Mouse (Mus musculus): ENCODE data around the gene Gle1. TPM values are rescaled to one million over a fixed set of nuclear protein-coding genes. Genes with fewer than 3 reads are reported as not detected.
"Not testable (repeated sequence)": the region's sequence is repeated elsewhere in the genome, so short reads cannot be mapped to it uniquely, and the experiment has no call there.

Gene Gle1
- 10 to 100 TPM; 23.2 to 28.3 TPM for total RNA-seq (2021)
- long read RNA-seq, experiment 1, full-length matches to known transcripts: 72 of 85 reads
- long read RNA-seq, experiment 1, partial matches to known transcripts: 7 of 85 reads
- long read RNA-seq, experiment 1, other reads (novel, unspliced or antisense): 6 of 85 reads
- long read RNA-seq, experiment 2, full-length matches to known transcripts: 63 of 77 reads
- long read RNA-seq, experiment 2, partial matches to known transcripts: 0 of 77 reads
- long read RNA-seq, experiment 2, other reads (novel, unspliced or antisense): 14 of 77 reads

GRCm38 (mm10) chr2:29934906-29935599 is at the start of gene Gle1:
TSS of gene Gle1 (plus strand) at chr2:29935426.
- peak; percentile 71 for TF ChIP-seq CTCF (IDR thresholded peaks at IDR 0.05)
- peak; percentile 99 for DNase-seq
- intact Hi-C loops (cut with DNase I): loop anchor here (5.0 kb wide), 1 partner anchor 42 kb away; no protein-coding TSS in a partner anchor
- Histone ChIP-seq H3K27ac (peak within 1 kb of the TSS; percentile 92), H3K4me3 (peak within 1 kb of the TSS; percentile 96)

- H3K4me3 ChIP-seq; intact Hi-C loops (cut with DNase I); DNase-seq: not testable (repeated sequence)
- TF ChIP-seq CTCF (IDR thresholded peaks at IDR 0.05): peak; percentile 23; the same call in 1 of the 2 replicates
- peak overlapping the region; percentile 57 for H3K27ac ChIP-seq
Observed at GRCm38 (mm10) chr2:29886659-29887292, 48.5 kb upstream of the Gle1 start.

GRCm38 (mm10) chr2:29889066-29889944 is 45.9 kb upstream of the Gle1 start, which contains the start of gene Odf2:
TSS of gene Odf2 (plus strand) at chr2:29889221.
- Histone ChIP-seq H3K4me3 (peak within 1 kb of the TSS; percentile 91), H3K27ac (peak within 1 kb of the TSS; percentile 93)
- TF ChIP-seq CTCF (IDR thresholded peaks at IDR 0.05): no peak
- intact Hi-C loops (cut with DNase I): no loop called here
- peak; percentile 100 for DNase-seq

GRCm38 (mm10) chr2:29889991-29890833 is 45.0 kb upstream of the Gle1 start:
- H3K4me3 ChIP-seq: peak overlapping the region; percentile 91
- TF ChIP-seq CTCF (IDR thresholded peaks at IDR 0.05): peak; percentile 46
- peak overlapping the region; percentile 93 for H3K27ac ChIP-seq
- intact Hi-C loops (cut with DNase I): no loop called here
- DNase-seq: peak; percentile 89

- no peak for TF ChIP-seq CTCF (IDR thresholded peaks at IDR 0.05)
- no peak for DNase-seq
- intact Hi-C loops (cut with DNase I): no loop called here
- Histone ChIP-seq H3K4me3 (no peak overlapping the region), H3K27ac (no peak overlapping the region)
Observed at GRCm38 (mm10) chr2:29891773-29892172, 43.5 kb upstream of the Gle1 start.

- Histone ChIP-seq H3K27ac (no peak overlapping the region), H3K4me3 (no peak overlapping the region)
- DNase-seq: no peak
- intact Hi-C loops (cut with DNase I): no loop called here
- TF ChIP-seq CTCF (IDR thresholded peaks at IDR 0.05): no peak
Observed at GRCm38 (mm10) chr2:29896071-29896470, 39.2 kb upstream of the Gle1 start.

GRCm38 (mm10) chr2:29897366-29897765 is 37.9 kb upstream of the Gle1 start:
- DNase-seq: no peak
- Histone ChIP-seq H3K4me3 (no peak overlapping the region), H3K27ac (no peak overlapping the region)
- intact Hi-C loops (cut with DNase I): no loop called here
- no peak for TF ChIP-seq CTCF (IDR thresholded peaks at IDR 0.05)

- no peak overlapping the region for H3K27ac ChIP-seq
- H3K4me3 ChIP-seq: no peak overlapping the region
- DNase-seq: no peak
- TF ChIP-seq CTCF (IDR thresholded peaks at IDR 0.05): no peak
- intact Hi-C loops (cut with DNase I): no loop called here
Observed at GRCm38 (mm10) chr2:29898081-29898480, 37.1 kb upstream of the Gle1 start.

- no peak for TF ChIP-seq CTCF (IDR thresholded peaks at IDR 0.05)
- intact Hi-C loops (cut with DNase I): no loop called here
- no peak overlapping the region for H3K27ac ChIP-seq
- no peak overlapping the region for H3K4me3 ChIP-seq
- no peak for DNase-seq
Observed at GRCm38 (mm10) chr2:29902194-29902593, 33.0 kb upstream of the Gle1 start.

GRCm38 (mm10) chr2:29908171-29908570 is 27.1 kb upstream of the Gle1 start:
- H3K4me3 ChIP-seq; DNase-seq; intact Hi-C loops (cut with DNase I); H3K27ac ChIP-seq: not testable (repeated sequence)

GRCm38 (mm10) chr2:29910042-29910441 is 25.2 kb upstream of the Gle1 start:
- intact Hi-C loops (cut with DNase I): no loop called here
- DNase-seq: no peak
- H3K27ac ChIP-seq: no peak overlapping the region
- TF ChIP-seq CTCF (IDR thresholded peaks at IDR 0.05): peak; percentile 49
- no peak overlapping the region for H3K4me3 ChIP-seq

All from gastrocnemius, adult 2 months (tissue).